Mouse (Mus musculus): ENCODE measurements at regions not wholly inside any gene's neighbourhood (a gene's known extent, or its start where the extent isn't known, plus 50 kb on each side); places are given as distances from the start of the nearest gene placed in this dataset.
A peak's percentile ranks its signal among the peaks of the same experiment; 100 is the strongest.
"Not testable (repeated sequence)": the region's sequence is repeated elsewhere in the genome, so short reads cannot be mapped to it uniquely, and the experiment has no call there.

DNA sequence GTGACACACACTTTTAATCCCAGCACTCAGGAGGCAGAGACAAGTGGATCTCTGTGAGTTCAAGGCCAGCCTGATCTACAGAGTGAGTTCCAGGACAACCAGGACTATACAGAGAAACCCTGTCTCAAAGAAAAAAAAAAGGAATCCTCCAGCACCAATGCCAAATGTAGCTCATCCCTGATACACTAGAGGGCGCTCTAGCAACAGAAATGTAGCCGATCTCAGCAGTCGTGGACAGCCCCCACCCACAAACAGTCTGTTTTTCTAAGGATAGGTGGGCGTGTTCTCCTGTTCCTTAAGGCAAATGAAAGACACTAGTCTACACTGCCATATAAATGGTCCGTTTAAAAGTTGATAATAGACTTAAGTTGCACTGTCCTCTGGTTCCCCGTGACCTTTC lies 2447.9 kb upstream of the Gm8797 start:
- H3K27ac ChIP-seq (ENCODE audit: low read depth, low read length); H3K4me1 ChIP-seq (ENCODE audit: control insufficient read depth, insufficient read depth, low read depth, low read length); ATAC-seq; H3K9me3 ChIP-seq (ENCODE audit: control insufficient read depth, low read length); H3K4me2 ChIP-seq (ENCODE audit: low read length); H3K36me3 ChIP-seq (ENCODE audit: control insufficient read depth, insufficient read depth, low read length); H3K4me3 ChIP-seq (ENCODE audit: low read length); H3K9ac ChIP-seq (ENCODE audit: low read depth, low read length); H3K27me3 ChIP-seq (replicated peaks; ENCODE audit: control insufficient read depth, insufficient read depth, low read length): not testable (repeated sequence)
- 38% methylated on average over 6 of the region's 6 CpGs for WGBS

DNA sequence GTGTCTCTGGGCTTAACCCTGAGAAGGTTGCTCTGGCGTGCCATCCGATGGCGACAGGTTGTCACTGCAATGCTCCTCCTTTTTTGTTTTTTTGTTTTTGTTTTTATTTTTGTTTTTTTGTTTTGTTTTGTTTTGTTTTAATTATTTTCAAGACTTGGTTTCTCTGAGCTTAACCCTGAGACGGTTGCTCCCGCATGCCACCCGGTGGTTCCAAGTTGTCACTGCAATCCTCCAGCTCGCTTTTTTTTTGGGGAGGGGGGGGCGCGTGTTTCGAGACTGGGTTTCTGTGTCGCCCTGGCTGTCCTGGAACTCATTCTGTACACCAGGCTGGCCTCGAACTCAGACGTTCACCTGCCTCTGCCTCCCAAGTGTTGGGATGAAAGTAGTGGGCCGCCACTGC lies 2442.1 kb upstream of the Gm8797 start:
- Histone ChIP-seq H3K4me1 (ENCODE audit: control insufficient read depth, insufficient read depth, low read depth, low read length) (no peaks in the 10 kb centered on the region), H3K4me2 (ENCODE audit: low read length) (peak overlapping the region; percentile 27), H3K9ac (ENCODE audit: low read depth, low read length) (no peak overlapping the region), H3K27ac (ENCODE audit: low read depth, low read length) (no peak overlapping the region), H3K9me3 (ENCODE audit: control insufficient read depth, low read length) (peaks cover 4% of the 10 kb centered on the region; the same call in 1 of the 2 replicates), H3K27me3 (replicated peaks; ENCODE audit: control insufficient read depth, insufficient read depth, low read length) (no peaks in the 10 kb centered on the region), H3K36me3 (ENCODE audit: control insufficient read depth, insufficient read depth, low read length) (no peaks in the 10 kb centered on the region), H3K4me3 (ENCODE audit: low read length) (peak overlapping the region; percentile 8)
- 63% methylated on average over 14 of the region's 14 CpGs for WGBS
- no peak for ATAC-seq

DNA sequence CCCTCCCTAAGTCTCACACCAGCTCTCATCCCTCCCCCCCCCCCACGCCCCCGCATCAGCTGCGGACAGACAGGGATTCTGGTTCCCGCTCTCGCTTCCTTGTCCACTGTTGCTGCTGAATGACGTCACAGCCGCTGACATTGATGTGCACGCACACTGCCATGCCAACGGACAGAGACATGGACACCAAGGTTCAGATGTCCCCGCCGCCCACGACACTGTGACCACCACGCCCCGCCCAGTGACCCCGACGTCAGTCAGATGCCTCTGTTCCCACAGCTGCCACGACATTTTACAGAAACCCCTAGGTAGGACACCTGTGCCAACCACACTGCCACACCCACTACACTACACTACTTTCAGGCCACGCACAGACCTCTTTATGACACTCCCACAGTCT lies 2441.6 kb upstream of the Gm8797 start:
- 0 out of 2 replicates have a peak, but pooled peaks have one; percentile 27 for ATAC-seq
- H3K4me2 ChIP-seq (ENCODE audit: low read length) = peak overlapping the region; percentile 27
- peak overlapping the region; percentile 8 for H3K4me3 ChIP-seq (ENCODE audit: low read length)
- H3K9me3 ChIP-seq (ENCODE audit: control insufficient read depth, low read length) = peaks cover 4% of the 10 kb centered on the region; the same call in 1 of the 2 replicates
- no peaks in the 10 kb centered on the region for H3K4me1 ChIP-seq (ENCODE audit: control insufficient read depth, insufficient read depth, low read depth, low read length)
- H3K36me3 ChIP-seq (ENCODE audit: control insufficient read depth, insufficient read depth, low read length) = no peaks in the 10 kb centered on the region
- H3K27ac ChIP-seq (ENCODE audit: low read depth, low read length) = no peak overlapping the region
- WGBS = 65% methylated on average over 18 of the region's 18 CpGs
- no peaks in the 10 kb centered on the region for H3K27me3 ChIP-seq (replicated peaks; ENCODE audit: control insufficient read depth, insufficient read depth, low read length)
- no peak overlapping the region for H3K9ac ChIP-seq (ENCODE audit: low read depth, low read length)

DNA sequence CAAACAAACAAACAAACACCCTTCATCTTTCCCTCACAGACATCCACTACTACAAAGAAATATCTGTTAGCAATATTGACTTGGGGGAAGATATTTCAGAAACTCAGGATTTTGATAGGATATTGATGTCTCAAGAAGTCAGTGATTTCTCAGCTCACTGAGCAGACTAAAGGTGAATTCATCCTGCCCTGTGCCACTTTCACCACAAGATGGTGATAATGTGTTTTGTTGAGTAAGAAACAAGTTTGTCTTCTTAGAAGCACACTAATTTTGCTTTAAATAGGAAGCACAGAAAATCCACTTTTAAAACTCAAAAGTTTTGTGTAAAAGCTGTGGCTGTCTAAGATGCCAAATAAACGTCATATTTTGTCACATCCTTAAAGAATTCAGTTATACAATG lies 2439.8 kb upstream of the Gm8797 start:
- Histone ChIP-seq H3K27me3 (replicated peaks; ENCODE audit: control insufficient read depth, insufficient read depth, low read length) (no peaks in the 10 kb centered on the region), H3K4me1 (ENCODE audit: control insufficient read depth, insufficient read depth, low read depth, low read length) (no peaks in the 10 kb centered on the region), H3K4me3 (ENCODE audit: low read length) (no peak overlapping the region), H3K9me3 (ENCODE audit: control insufficient read depth, low read length) (peaks cover 4% of the 10 kb centered on the region; the same call in 1 of the 2 replicates), H3K4me2 (ENCODE audit: low read length) (no peak overlapping the region), H3K27ac (ENCODE audit: low read depth, low read length) (no peak overlapping the region), H3K36me3 (ENCODE audit: control insufficient read depth, insufficient read depth, low read length) (no peaks in the 10 kb centered on the region), H3K9ac (ENCODE audit: low read depth, low read length) (no peak overlapping the region)
- WGBS = 45% methylated on average over 1 of the region's 1 CpGs
- no peak for ATAC-seq

DNA sequence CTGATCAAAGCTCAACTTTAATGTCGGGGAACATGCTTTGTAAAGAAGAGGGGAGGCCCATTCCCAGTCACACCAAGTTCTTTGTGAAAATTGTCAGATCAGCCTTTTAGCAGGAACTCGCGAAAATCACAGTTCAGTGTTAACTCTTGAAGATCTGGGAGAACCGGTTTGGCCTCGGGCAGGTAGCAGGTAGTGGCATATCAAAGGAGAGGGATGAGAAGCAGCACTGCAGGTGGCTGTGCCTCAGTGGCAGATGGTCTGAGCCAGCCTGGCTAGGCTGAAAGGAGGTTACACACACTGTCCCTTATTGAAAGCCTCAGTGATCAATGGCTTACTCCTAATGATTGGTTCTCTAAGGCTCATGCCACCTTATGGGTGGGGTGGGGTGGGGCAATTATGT lies 2401.0 kb upstream of the Gm8797 start:
- 63% methylated on average over 5 of the region's 5 CpGs for WGBS
- no peak overlapping the region for H3K4me3 ChIP-seq (ENCODE audit: low read length)

DNA sequence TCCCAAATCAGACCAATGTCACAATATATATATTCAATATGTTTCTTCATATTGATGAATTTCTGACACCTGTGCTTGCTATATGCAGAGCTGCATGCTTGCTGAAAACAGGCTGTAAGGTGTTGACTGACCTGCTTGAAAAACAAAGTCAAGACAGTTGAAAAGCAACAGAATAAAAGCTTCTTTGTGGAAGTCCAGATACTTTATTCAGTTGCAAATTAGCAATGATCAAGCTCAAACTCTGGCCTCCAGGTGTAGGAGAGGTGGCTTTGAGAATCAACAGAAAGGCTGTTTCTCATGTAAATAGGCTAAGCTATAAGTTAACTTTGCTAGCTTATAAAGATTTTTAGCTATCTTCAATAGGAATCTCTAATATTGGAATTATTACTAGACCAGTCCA lies 2379.7 kb upstream of the Gm8797 start:
- not testable (repeated sequence) for ATAC-seq; H3K4me1 ChIP-seq (ENCODE audit: control insufficient read depth, insufficient read depth, low read depth, low read length); H3K4me2 ChIP-seq (ENCODE audit: low read length)

More for the DNA sequence above, 2401.0 kb upstream of the Gm8797 start:
- no peak overlapping the region for H3K27ac ChIP-seq (ENCODE audit: low read depth, low read length)
- no peaks in the 10 kb centered on the region for H3K36me3 ChIP-seq (ENCODE audit: control insufficient read depth, insufficient read depth, low read length)
- no peaks in the 10 kb centered on the region for H3K4me1 ChIP-seq (ENCODE audit: control insufficient read depth, insufficient read depth, low read depth, low read length)
- no peak overlapping the region for H3K4me2 ChIP-seq (ENCODE audit: low read length)
- H3K9ac ChIP-seq (ENCODE audit: low read depth, low read length) = no peak overlapping the region
- no peak for ATAC-seq
- 0 out of 2 replicates have a peak, but pooled peaks cover 2% of the 10 kb centered on the region for H3K9me3 ChIP-seq (ENCODE audit: control insufficient read depth, low read length)
- H3K27me3 ChIP-seq (replicated peaks; ENCODE audit: control insufficient read depth, insufficient read depth, low read length) = no peaks in the 10 kb centered on the region

DNA sequence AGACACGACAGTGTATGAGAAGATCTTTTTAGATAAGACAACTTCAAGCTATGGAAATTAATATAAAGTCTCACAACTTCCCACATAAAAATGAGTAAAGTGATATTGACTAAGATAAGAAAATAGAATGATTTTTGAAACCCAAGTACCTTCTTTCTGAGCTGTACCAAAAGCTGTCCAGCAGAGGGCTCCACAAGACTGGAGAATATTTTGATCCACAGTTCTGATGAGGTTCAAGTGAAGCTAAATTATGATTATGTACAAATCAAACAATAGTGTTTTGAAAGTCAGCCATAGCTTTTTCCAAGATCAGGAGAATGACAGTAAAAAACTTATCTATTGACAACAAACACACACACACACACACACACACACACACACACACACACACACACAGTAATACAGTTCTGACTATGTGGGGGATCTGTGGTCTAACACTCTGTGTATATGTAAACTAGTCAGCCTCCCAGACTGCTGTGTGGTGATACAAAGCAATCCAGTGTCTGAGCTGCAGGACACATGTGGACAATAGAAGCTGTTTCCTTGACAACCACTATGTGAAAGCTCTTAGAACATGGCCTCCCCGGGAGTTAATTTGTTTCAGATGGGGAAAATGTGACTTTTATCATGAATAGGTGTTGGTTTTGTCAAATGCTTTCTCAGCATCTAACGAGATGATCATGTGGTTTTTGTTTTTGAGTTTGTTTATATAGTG lies 2362.4 kb upstream of the Gm8797 start:
- H3K36me3 ChIP-seq (ENCODE audit: control insufficient read depth, insufficient read depth, low read length) = no peaks in the 10 kb centered on the region
- no peaks in the 10 kb centered on the region for H3K27me3 ChIP-seq (replicated peaks; ENCODE audit: control insufficient read depth, insufficient read depth, low read length)
- ATAC-seq = peak; percentile 89
- 22% methylated on average over 3 of the region's 3 CpGs for WGBS
- no peak overlapping the region for H3K4me3 ChIP-seq (ENCODE audit: low read length)
- H3K4me2 ChIP-seq (ENCODE audit: low read length) = no peak overlapping the region
- H3K9ac ChIP-seq (ENCODE audit: low read depth, low read length) = no peak overlapping the region
- H3K9me3 ChIP-seq (ENCODE audit: control insufficient read depth, low read length) = no peaks in the 10 kb centered on the region
- no peak overlapping the region for H3K27ac ChIP-seq (ENCODE audit: low read depth, low read length)
- H3K4me1 ChIP-seq (ENCODE audit: control insufficient read depth, insufficient read depth, low read depth, low read length) = no peaks in the 10 kb centered on the region

More for the DNA sequence above, 2379.7 kb upstream of the Gm8797 start:
- not testable (repeated sequence) for H3K9me3 ChIP-seq (ENCODE audit: control insufficient read depth, low read length); H3K36me3 ChIP-seq (ENCODE audit: control insufficient read depth, insufficient read depth, low read length); H3K9ac ChIP-seq (ENCODE audit: low read depth, low read length); H3K27me3 ChIP-seq (replicated peaks; ENCODE audit: control insufficient read depth, insufficient read depth, low read length); H3K4me3 ChIP-seq (ENCODE audit: low read length); H3K27ac ChIP-seq (ENCODE audit: low read depth, low read length)

Measured in hindbrain, embryonic 16.5 days (tissue).